Mouse (Mus musculus) brown adipose tissue, adult 24 weeks (tissue): ENCODE data around the gene Tmem248. TPM values are rescaled to one million over a fixed set of nuclear protein-coding genes. Genes with fewer than 3 reads are reported as not detected.

Source experiments
- H3K27ac ChIP-seq: fragments of 200-500 bp; replicated peaks from 2 replicates; pipeline ENCODE4 v1.5.1; 2012; ENCODE audit warnings: low read depth, mild to moderate bottlenecking, low read length
- H3K4me1 ChIP-seq: fragments of 200-500 bp; 2 replicates; pipeline ENCODE4 v1.6.1; 2012; ENCODE audit warnings: low read length, mixed read lengths; ENCODE audit not compliant: control insufficient read depth, insufficient read depth, insufficient read length
- H3K4me3 ChIP-seq: fragments of 200-500 bp; 2 replicates; pipeline ENCODE4 v1.5.1; 2012; ENCODE audit warnings: low read depth, mild to moderate bottlenecking, low read length, moderate library complexity; ENCODE audit not compliant: insufficient read depth
- polyA plus RNA-seq: library from polyadenylated mRNA; stranded (reverse); fragments of >200 nt; gene quantifications from 2 replicates; pipeline ENCODE4 v1.2.4, GENCODE M21; 2012; ENCODE audit not compliant: missing spikeins, insufficient read depth, insufficient read length

Gene Tmem248
- polyA plus RNA-seq, 1 experiment = 22.1 TPM

- no peak overlapping the region for H3K4me3 ChIP-seq
- no peak overlapping the region for H3K27ac ChIP-seq
- no peaks in the 10 kb centered on the region for H3K4me1 ChIP-seq
These were observed 25.0 kb upstream of the Tmem248 start for GRCm38 (mm10) chr5:130191865-130192264.

DNA sequence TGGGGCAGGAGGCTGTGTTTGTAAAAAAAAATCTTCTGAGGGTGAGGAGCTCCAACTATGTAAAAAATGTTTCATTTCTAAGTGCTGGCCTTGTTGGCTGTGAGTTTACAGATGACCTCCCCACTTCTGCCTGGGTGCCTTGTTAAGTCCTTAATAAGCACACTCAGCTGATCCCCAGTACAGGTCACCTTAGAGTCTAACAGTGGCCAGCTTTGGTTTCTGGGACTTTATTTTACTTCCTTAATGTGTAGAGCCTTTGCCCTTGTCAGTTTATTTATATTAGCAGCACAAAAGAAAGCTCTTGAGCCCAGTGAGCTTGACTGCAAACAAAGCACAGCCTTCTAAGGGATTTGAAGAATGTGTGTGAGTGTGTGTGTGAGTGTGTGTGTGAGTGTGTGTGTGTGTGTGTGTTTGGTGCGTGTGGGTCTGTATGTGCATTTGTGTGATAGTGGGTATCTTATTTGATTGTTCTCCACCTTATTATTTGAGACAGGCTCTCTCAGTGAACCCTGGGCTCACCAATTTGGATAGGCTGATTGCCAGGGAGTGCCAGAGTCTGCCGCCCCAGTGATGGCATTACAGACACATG lies 24.4 kb upstream of the Tmem248 start:
- Histone ChIP-seq H3K4me3 (no peak overlapping the region), H3K4me1 (no peaks in the 10 kb centered on the region), H3K27ac (no peak overlapping the region)

GRCm38 (mm10) chr5:130193760-130194159 lies 23.1 kb upstream of the Tmem248 start:
- Histone ChIP-seq H3K4me1 (no peaks in the 10 kb centered on the region), H3K4me3 (no peak overlapping the region), H3K27ac (no peak overlapping the region)

DNA sequence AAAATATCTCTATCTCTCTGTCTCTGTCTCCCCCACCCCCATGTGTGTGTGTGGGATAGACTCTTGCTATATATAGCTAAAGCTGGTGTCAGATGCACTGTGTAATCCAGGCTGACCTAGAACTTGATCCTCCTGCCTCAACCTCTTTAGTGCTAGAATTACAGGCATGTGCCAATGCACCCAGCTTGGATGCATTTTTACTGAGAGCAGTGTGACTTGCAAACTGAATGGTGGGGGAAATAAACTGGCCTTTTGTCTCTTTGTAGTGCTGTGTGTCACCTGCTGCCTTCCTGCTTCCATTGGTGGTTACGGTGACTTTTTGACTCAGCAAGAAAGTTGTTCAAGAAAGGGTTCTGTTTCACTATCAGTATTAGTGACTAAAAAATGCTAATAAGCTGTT lies 20.6 kb upstream of the Tmem248 start:
- Histone ChIP-seq H3K4me3 (no peak overlapping the region), H3K4me1 (no peaks in the 10 kb centered on the region), H3K27ac (no peak overlapping the region)

DNA sequence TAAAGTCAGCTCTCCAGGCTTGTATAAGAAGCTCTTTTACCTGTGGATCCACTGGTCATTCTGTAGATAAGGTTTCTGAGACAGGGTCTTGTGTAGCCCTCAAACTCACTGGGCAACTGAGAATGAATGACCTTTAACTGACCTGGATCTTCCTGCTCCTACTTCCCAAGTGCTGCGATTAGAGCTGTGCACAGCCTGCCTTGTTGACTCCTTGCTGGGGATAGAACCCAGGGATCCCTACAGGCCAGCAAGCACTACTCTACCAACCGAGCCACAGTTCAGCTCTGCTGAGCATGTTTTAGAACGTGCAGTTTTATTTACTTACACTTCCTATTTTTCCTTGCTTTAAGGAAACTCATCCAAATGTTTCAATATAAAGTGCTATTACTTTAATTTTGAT lies 19.4 kb upstream of the Tmem248 start:
- no peaks in the 10 kb centered on the region for H3K4me1 ChIP-seq
- no peak overlapping the region for H3K27ac ChIP-seq

DNA sequence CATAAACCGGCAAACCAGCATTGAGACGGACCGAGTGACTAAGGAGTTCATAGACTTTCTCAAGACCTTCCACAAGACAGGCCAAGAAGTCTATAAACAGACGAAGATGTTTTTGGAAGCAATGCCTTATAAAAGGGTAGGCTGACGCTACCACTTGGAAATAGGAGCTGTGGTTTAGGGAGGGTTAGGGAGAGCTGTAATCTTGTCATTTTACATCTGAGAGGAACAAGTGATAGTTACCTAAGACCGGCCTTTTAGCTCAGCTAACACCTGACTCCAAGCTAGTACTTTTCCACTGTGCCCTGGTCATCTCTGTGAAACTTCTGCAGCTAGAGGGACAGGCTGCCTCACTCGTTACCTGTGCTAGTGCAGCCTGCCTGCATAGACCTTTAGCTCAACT lies 18.9 kb upstream of the Tmem248 start:
- Histone ChIP-seq H3K4me3 (no peak overlapping the region), H3K27ac (no peak overlapping the region)

More for the DNA sequence above, 19.4 kb upstream of the Tmem248 start:
- no peak overlapping the region for H3K4me3 ChIP-seq

GRCm38 (mm10) chr5:130200233-130201029 lies 16.4 kb upstream of the Tmem248 start:
- Histone ChIP-seq H3K27ac (no peak overlapping the region), H3K4me3 (no peak overlapping the region), H3K4me1 (peaks cover 12% of the 10 kb centered on the region)

More for the DNA sequence above, 18.9 kb upstream of the Tmem248 start:
- no peaks in the 10 kb centered on the region for H3K4me1 ChIP-seq

- Histone ChIP-seq H3K4me1 (peaks cover 12% of the 10 kb centered on the region), H3K4me3 (no peak overlapping the region), H3K27ac (peak overlapping the region; percentile 32)
These were observed 12.9 kb upstream of the Tmem248 start for GRCm38 (mm10) chr5:130203948-130204347.

- Histone ChIP-seq H3K27ac (peak overlapping the region; percentile 32), H3K4me1 (peaks cover 12% of the 10 kb centered on the region), H3K4me3 (no peak overlapping the region)
These were observed 12.3 kb upstream of the Tmem248 start for GRCm38 (mm10) chr5:130204560-130204959.

DNA sequence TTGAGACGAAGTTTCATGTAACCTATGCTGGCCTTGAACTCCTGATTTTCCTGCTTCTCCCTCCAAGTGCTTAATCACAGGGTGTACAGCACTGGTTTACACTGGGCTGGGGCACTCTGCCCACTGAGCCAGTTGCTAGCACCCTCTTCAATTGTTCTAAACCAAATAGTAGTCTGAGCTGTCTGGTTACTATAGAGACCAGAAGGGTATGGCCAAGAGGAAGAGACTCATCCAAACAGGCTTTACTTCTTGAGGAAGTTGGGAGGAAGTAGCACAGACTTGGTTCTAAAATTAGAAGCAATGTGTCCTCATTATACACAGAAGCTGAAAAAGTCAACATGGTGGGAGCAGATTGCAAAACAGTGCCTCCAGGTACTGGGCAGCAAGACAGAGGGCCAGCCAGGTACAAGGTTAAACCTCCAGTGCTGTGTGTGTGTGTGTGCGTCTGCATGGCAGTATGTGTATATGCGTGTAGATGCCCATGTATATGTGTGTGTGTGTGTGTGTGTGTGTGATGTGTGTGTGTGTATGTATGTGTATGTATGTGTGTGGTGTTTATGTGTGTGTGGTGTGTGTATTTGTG lies 11.3 kb upstream of the Tmem248 start:
- Histone ChIP-seq H3K27ac (no peak overlapping the region), H3K4me1 (peaks cover 12% of the 10 kb centered on the region)

GRCm38 (mm10) chr5:130207299-130207698 lies 9.6 kb upstream of the Tmem248 start:
- no peak overlapping the region for H3K4me3 ChIP-seq

More for the DNA sequence above, 11.3 kb upstream of the Tmem248 start:
- no peak overlapping the region for H3K4me3 ChIP-seq

GRCm38 (mm10) chr5:130212956-130213355 lies 3.9 kb upstream of the Tmem248 start:
- no peak overlapping the region for H3K4me3 ChIP-seq
- no peaks in the 10 kb centered on the region for H3K4me1 ChIP-seq
- H3K27ac ChIP-seq = no peak overlapping the region

More at GRCm38 (mm10) chr5:130207299-130207698, 9.6 kb upstream of the Tmem248 start:
- Histone ChIP-seq H3K4me1 (peaks cover 12% of the 10 kb centered on the region), H3K27ac (no peak overlapping the region)

- no peak overlapping the region for H3K27ac ChIP-seq
- no peaks in the 10 kb centered on the region for H3K4me1 ChIP-seq
- H3K4me3 ChIP-seq = no peak overlapping the region
These were observed 525 bp downstream of the Tmem248 start for GRCm38 (mm10) chr5:130217406-130217805.

DNA sequence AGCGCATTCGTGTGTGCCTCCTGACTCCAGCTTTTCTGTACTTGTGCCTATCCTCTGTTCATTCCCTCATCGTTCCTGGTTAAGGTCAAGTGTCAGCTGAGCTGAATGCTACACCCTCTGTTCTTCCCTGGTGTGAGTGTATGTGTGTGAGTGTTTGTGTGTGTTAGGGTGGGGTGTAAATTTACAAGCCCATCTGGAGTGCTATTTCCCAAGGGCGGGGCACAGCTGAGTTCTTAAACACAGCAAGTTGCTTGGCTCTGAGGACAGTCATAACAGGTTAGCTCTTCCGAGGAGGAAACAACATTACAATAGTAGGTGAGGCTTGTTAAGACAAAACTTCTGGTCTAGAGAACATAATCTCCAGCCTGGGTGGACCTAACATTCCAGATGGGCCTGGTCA lies 1.5 kb downstream of the Tmem248 start:
- Histone ChIP-seq H3K4me3 (no peak overlapping the region), H3K4me1 (0 out of 2 replicates have a peak, but pooled peaks cover 3% of the 10 kb centered on the region)

GRCm38 (mm10) chr5:130221316-130221715 lies 4.4 kb downstream of the Tmem248 start:
- Histone ChIP-seq H3K4me3 (peak overlapping the region; percentile 94), H3K27ac (peak overlapping the region; percentile 92), H3K4me1 (peaks cover 14% of the 10 kb centered on the region)

More for the DNA sequence above, 1.5 kb downstream of the Tmem248 start:
- H3K27ac ChIP-seq = no peak overlapping the region
